Mouse (Mus musculus) CH12.LX (cell line): ENCODE results near the gene Ddx47.

Source experiments
- CHD1 ChIP-seq: IDR thresholded peaks from 2 replicates; pipeline ENCODE4 v1.6.1; 2012; ENCODE audit warnings: low read depth, low read length, improper control_type of control experiment, inconsistent platforms
- CTCF ChIP-seq, 2 experiments: IDR thresholded peaks in 1 of 2; conservative IDR thresholded peaks in 1 of 2; 2 replicates each; pipeline ENCODE4 v1.5.1; 2011 to 2012; ENCODE audit warnings: low read depth in 2 of 2, low read length in 2 of 2, improper control_type of control experiment in 1 of 2, inconsistent platforms in 1 of 2, mild to moderate bottlenecking in 1 of 2, moderate library complexity in 1 of 2
- ZKSCAN1 ChIP-seq: IDR thresholded peaks from 2 replicates; pipeline ENCODE4 v1.6.1; 2012; ENCODE audit warnings: low read depth, inconsistent platforms, low read length, improper control_type of control experiment, borderline replicate concordance

DNA sequence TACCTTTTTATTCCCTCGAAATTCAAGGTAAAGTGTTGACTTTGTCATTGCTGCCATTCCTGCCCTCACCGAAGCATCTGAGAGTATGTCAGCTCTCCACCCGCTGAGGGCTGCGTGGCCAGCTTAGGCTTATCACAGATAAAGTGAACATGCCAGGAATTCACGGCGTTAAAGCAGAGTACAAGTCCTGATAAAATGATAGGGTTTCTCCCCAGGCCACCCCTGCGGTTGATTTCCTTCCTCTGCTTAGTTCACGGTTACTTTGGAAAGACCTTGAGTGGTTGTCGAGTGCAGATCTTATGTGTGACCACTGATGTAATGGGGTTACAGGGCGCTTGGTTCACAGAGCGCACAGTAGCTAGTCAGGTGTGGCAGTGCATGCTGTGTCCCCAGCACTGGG lies 5.8 kb downstream of the Ddx47 start:
- TF ChIP-seq ZKSCAN1 = no peak
- TF ChIP-seq CTCF (conservative IDR thresholded peaks at IDR 0.05 in 1 of 2, IDR thresholded peaks at IDR 0.05 in 1 of 2; ENCODE audit: low read depth in 2 of 2, low read length in 2 of 2) = no peak
- no peak for TF ChIP-seq CHD1
